Mouse (Mus musculus) monocyte, adult 5-6 weeks (primary cell): ENCODE measurements around the gene Tcf20. TPM values are rescaled to one million over a fixed set of nuclear protein-coding genes. Genes with fewer than 3 reads are reported as not detected.
"Not testable (repeated sequence)": the region's sequence is repeated elsewhere in the genome, so short reads cannot be mapped to it uniquely, and the experiment has no call there.

Source experiments
- ATAC-seq: fragments of 153-309, 156-312 bp; replicated peaks from 2 replicates; pipeline ENCODE4 v1.8.0; 2017; ENCODE audit warnings: mild to moderate bottlenecking; ENCODE audit not compliant: low TSS enrichment, insufficient number of reproducible peaks, severe bottlenecking, poor library complexity, low FRiP score
- total RNA-seq: library from RNA; stranded (forward); fragments of 200-1000, 200-491, 200-594 nt; gene quantifications from 3 replicates; pipeline ENCODE4 v1.2.3, GENCODE M21; 2017

Gene Tcf20
- total RNA-seq, 1 experiment from 2014 or later, result 77.4 TPM

DNA sequence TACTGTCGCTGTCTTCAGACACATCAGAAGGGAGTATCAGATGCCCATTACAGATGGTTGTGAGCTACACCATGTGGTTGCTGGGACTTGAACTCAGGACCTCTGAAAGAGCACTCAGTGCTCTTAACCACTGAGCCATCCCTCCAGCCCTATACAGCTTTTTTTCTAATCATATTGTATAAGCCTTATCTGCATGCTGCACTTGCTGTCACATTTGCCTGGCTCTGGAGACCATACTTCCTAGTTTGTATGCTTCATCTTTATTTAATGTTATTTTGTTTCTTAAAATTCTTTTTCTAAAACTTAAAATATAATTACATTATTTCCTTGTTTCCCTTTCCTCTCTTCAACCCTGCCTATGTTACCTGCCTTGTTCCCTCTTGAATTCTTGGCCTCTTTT, 115.6 kb downstream of the Tcf20 start:
- no peak for ATAC-seq

DNA sequence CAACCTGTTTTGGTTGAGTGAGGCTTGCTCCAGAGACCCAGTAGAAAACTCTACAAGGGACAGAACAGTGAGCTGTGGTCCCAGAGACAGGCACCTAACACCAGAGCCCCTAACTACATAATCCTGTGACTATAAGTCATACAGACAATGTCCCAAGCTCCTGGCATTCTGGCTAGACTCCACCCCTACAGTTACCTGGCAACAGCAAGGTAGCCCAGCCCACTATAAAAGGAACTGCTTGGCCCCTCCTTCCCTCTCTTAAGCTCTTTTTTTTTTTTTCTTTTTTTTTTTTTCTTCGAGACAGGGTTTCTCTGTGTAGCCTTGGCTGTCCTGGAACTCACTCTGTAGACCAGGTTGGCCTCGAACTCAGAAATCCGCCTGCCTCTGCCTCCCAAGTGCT, 121.4 kb downstream of the Tcf20 start:
- not testable (repeated sequence) for ATAC-seq

DNA sequence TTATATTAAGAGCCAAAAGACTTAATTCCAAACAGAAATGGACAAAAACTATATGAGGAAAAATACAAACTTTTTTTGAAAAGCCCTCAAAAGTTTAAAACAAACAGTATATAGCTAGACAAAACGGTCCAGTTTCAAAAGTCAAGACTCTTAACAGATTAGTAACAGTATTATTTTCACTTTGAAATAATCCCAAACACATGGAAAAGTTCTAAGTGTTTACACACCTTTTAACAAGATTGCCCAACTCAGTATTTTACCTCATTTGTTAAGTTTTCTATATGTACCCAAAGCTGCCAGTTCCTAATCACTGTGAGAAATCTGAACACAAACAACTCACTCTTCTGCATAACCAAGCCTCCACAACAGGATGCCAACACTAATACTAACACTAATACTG, 124.0 kb downstream of the Tcf20 start:
- no peak for ATAC-seq

DNA sequence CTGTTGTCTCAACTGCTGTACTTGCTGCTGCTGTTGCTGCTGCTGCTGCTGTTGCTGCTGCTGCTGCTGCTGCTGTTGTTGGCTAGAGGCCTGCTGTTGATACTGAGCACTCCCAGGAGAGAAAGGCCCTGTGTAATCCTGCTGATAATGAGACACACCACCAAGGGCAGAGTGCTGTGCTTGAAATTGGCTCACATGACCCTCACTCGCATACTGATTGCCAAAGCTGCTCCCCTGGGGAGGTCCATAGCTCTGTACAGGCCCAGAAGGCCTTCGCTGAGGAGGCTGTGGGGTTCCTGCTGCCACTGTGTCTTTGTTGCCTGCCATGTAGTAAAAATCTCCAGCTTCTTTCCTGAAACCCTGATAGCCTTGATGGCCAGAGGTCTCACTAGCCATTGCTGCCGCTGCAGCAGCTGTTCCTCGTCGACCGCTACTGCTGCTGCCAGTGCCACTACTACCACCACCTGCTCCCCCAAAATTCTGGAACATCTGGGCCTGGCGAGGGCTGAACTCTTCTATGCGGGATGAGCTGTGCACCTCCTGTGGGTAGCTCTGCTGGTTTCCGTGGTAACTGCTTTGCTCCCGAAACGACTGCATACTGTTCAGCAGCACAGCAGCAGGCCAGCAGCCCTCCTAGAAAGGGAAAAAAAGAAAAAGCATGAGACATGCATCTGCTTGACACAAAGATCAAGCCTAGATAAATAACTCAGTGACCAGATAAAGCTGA, 130.9 kb downstream of the Tcf20 start:
- ATAC-seq, result no peak

DNA sequence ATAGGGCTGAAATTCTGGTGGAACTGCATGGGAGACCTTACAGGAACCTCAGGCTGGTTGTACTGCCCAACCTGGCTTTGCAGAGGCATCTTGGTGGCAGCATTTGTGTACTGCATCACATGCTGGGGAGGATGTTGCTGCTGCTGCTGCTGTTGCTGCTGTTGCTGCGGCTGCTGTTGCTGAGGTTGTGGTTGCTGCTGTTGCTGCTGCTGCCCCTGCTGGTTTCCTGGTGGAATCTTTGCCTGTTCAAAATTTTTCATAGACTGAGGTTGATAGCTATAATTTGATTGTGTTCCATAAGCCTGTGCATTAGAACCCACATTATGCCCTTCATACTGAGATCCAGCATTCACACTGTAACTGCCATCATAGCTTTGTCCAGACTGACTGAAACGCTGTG, 131.6 kb downstream of the Tcf20 start:
- no peak for ATAC-seq

DNA sequence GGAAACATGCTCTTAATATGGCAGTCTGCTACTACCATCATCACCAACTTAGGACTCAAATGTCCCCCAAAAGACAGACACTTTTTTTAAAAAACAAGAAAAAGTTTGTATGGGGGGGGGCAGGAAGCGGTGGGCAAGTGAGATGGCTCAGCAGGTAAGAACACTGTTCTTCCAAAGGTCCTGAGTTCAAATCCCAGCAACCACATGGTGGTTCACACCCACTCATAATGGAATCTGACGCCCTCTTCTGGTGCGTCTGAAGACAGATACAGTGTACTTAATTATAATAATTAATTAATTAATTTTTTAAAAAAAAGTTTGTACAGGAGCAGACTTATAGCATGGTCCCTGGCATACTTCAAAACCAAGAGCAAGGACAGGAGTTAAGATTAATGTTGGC, 148.5 kb downstream of the Tcf20 start:
- no peak for ATAC-seq

- ATAC-seq, result no peak
These were observed 157.8 kb downstream of the Tcf20 start for GRCm38 (mm10) chr15:82829917-82830316.

- ATAC-seq, result no peak
These were observed 161.8 kb downstream of the Tcf20 start for GRCm38 (mm10) chr15:82825866-82826265.

DNA sequence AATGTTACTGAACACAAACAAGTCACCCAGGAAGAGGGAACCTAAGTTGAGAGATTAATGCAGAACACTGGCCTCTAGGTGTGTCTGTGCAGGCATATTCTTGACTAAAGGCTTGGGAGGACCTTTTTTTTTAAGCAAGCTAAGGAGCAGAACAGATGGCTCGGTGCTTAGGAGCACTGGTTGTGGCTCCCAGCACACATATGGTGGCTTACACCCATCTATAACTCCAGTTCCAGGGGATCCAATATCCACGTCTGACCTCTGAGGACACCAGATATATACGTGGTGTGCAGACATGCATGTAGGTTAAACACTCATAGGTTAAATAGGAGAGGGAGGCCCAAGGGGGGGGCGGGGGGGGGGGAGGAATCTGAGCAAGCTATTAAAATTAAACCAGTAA, 165.3 kb downstream of the Tcf20 start:
- no peak for ATAC-seq

DNA sequence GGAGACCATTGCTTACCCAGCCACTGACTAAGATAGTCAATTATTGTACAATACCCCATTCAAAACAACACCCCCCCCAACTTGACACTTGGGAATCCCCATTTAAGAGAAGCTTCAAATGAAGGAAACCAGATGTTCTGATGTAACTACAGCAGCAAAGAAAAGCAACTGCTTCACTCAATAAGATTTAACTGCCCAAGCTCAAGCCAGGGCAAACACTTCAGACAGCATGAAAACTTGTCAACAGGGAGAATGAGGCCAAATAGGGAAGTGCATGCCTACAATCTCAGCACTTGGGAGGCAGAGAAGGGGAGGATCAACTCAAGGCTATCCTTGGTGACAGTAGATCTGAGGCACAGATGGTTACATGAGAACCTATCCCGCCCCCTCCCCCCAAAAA, 166.0 kb downstream of the Tcf20 start:
- ATAC-seq, result no peak

- ATAC-seq, result no peak
These were observed 172.4 kb downstream of the Tcf20 start for GRCm38 (mm10) chr15:82815296-82815695.

DNA sequence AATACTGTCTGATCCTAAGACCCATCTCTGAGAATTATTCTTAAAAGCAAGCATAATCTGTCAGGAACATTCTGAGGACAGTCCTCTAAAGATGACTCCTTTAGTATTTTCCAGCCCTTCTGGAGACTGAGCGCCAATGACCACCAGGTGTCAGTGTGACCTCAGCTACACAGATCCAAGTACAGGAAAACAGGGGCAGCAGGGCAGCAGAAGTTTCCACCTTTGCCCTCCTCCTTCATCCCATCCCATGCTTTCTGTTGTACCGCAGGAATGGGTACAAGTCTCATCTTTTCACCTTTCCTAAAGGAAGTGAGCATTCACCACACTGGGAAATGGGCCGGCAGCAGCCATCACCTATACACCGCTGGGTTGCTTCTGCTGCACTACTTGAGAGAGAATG, 172.9 kb downstream of the Tcf20 start:
- 0 out of 2 replicates have a peak, but pooled peaks have one; percentile 40 for ATAC-seq

- no peak for ATAC-seq
These were observed 173.4 kb downstream of the Tcf20 start for GRCm38 (mm10) chr15:82814321-82814720.

DNA sequence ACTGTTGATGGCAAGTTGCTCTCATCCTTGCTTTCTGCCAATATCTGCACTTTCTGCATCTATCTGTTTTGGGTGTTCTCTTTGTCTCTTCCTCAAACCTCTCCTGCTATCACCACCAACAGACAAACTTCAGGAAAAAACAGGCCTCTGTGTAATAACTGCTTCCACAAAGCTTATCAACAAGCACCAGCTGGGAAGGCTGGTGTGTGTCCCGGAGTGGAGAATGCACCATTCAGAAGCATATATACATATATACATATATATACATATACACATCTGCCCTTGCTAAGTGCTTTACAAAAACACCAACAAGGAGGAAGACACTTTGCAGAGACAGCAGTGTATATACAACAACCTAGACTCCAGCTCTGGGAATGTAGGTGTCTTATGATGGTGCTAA, 177.1 kb downstream of the Tcf20 start:
- ATAC-seq, result no peak

GRCm38 (mm10) chr15:82809511-82809910, 178.2 kb downstream of the Tcf20 start:
- no peak for ATAC-seq

GRCm38 (mm10) chr15:82806969-82807763, 180.5 kb downstream of the Tcf20 start:
- ATAC-seq, result peak; percentile 67

DNA sequence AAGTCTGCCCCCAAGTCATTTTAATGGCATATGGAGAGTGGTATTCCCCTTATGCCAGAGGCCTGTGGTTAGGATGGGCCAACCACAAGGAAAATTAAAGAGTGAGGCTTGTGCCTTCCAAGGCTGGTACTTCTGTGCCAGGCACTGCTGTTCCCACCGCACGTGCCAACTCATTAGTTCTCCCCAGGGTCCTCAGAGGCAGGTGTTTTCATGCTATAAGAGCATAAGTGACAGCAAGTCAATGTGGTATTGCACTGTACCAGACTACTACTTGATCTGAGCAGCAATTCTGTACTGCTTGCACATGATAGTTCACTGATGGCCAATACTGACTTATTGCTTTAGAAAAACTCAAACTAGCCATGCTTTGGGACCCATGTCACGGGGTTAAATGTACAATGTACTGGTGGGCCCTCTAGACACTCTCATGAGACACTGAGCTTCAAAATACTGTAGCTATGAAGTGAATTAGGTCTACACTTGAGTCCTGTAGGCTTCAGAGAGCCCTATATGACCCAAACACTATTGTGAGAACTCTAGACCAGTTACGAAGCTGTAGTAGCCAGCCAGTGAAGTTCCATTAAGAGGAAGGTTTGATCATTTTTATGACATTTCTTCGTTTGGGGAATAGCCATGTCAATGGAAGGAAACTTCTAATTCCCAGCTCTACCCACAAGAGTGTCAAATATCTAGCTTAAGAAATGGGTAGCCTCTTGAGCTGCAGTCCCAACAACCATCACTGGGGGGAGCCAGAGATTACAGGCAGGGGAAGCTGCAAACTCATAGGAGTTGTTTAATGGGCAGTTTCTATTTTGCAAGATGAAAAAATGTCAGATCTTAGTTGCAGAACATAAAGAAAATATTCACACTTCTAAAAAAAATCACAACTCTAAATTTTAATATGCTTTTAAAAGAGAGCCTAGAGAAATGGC, 182.7 kb downstream of the Tcf20 start:
- peak; percentile 75; the same call in 1 of the 2 replicates for ATAC-seq

DNA sequence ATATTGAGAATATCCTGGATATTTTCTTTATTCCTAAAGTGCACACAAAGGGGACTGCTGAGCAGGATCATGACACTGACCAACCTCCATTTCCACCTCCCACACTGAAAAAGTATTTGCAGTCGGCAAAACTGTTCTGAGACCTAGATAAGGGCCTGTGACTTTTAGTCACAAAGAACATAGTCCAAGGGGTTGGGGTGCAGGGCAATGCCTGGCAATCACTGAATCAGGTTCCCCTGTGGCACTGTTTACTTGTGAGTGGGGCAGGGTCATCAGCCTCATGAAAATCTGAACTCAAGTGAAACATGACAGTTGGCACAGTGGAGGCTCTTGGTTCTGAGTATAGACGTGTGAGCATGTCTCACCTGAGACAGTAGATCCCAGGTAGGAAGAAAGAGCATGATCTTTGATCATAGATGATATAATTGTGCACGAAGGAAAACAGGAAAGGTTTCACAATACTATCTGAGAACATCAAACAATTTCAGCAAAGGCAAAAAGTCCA, 191.7 kb downstream of the Tcf20 start:
- no peak for ATAC-seq

DNA sequence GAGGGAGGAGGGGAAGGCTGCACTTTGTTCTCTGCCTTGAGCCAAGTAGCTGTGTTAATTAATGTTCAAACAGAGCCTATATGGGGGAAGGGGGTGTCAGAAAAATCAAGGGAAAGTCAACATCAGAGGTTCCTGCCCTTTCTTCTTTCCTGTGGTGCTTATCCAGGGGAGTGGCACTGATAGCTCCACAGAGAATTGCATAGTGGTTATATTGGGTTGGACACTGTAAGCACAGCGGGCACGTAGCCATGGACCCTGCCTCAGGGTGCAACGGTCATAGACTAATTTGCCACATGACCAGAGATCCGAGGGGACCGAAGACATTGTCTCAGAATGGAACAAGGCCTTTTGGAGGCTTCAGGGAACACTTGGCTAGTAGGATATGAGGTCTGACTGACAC, 193.4 kb downstream of the Tcf20 start, which contains the start of gene Cyp2d26:
Cyp2d26 (minus strand) TSS at position 18 of the 400 bp plus-strand sequence.
- ATAC-seq, result no peak
